ENCODE assay signal across 14 mouse cellular contexts in genomic region chr3:157188939-157189725, GRCm38 (mm10).
DNase-seq lines count a peak whose midpoint lies in the region; ATAC-seq and TF ChIP-seq lines count a peak whose summit lies in the region.
"Had no signal": no experiment of that assay in that cellular context is flagged by ENCODE, and none has a peak within 500 bp of the region (broad histone marks: within the 10 kb centered on the region; RNA-seq: fewer than 3 reads in every experiment).

No protein-coding gene starts in this region.

- no peak for TF ChIP-seq POLR2A in limb, embryonic 14.5 days (IDR thresholded peaks at IDR 0.05; ENCODE audit: borderline replicate concordance, extremely low read depth, insufficient read depth, insufficient read length)

- H3K36me3 ChIP-seq in forebrain, embryonic 14.5 days (ENCODE audit: control insufficient read depth, insufficient read depth, low read length), result no peaks in the 10 kb centered on the region
- H3K36me3 ChIP-seq in forebrain, embryonic 12.5 days (replicated peaks), result no peaks in the 10 kb centered on the region
- no peaks in the 10 kb centered on the region for H3K36me3 ChIP-seq in lung, embryonic 14.5 days (ENCODE audit: insufficient read depth)
- H3K36me3 ChIP-seq in embryonic facial prominence, embryonic 10.5 days (replicated peaks), result no peaks in the 10 kb centered on the region
- H3K36me3 ChIP-seq in limb, embryonic 14.5 days (ENCODE audit: control insufficient read depth, insufficient read depth, low read length), result no peaks in the 10 kb centered on the region
- no peaks in the 10 kb centered on the region for H3K36me3 ChIP-seq in lung, postnatal 0 days (ENCODE audit: insufficient read depth, low read length)
- H3K36me3 ChIP-seq: heart, embryonic 10.5 days; hindbrain, embryonic 13.5 days had no signal

- H3K4me1 ChIP-seq in forebrain, embryonic 14.5 days (ENCODE audit: control insufficient read depth, insufficient read depth, low read length), result no peaks in the 10 kb centered on the region
- 0 out of 2 replicates have a peak, but pooled peaks cover 3% of the 10 kb centered on the region for H3K4me1 ChIP-seq in forebrain, embryonic 12.5 days
- H3K4me1 ChIP-seq in lung, embryonic 14.5 days (ENCODE audit: insufficient read depth), result peaks cover 3% of the 10 kb centered on the region; the same call in 1 of the 2 replicates
- H3K4me1 ChIP-seq in embryonic facial prominence, embryonic 10.5 days, result peaks cover 4% of the 10 kb centered on the region; the same call in 1 of the 2 replicates
- H3K4me1 ChIP-seq in limb, embryonic 14.5 days (ENCODE audit: control insufficient read depth, insufficient read depth, low read length), result peaks cover 3% of the 10 kb centered on the region; the same call in 1 of the 2 replicates
- H3K4me1 ChIP-seq in lung, postnatal 0 days (ENCODE audit: insufficient read depth, low read depth, low read length), result 0 out of 2 replicates have a peak, but pooled peaks cover 3% of the 10 kb centered on the region
- H3K4me1 ChIP-seq: hindbrain, embryonic 13.5 days had no signal

- no peak for TF ChIP-seq CTCF in lung, embryonic 14.5 days (IDR thresholded peaks at IDR 0.05; ENCODE audit: low read depth)
- TF ChIP-seq CTCF in lung, postnatal 0 days (IDR thresholded peaks at IDR 0.05), result no peak

- H3K4me2 ChIP-seq in forebrain, embryonic 14.5 days (ENCODE audit: low read length), result no peak overlapping the region
- H3K4me2 ChIP-seq in forebrain, embryonic 12.5 days, result no peak overlapping the region
- no peak overlapping the region for H3K4me2 ChIP-seq in lung, embryonic 14.5 days
- H3K4me2 ChIP-seq in limb, embryonic 14.5 days (replicated peaks; ENCODE audit: low read depth, low read length, severe bottlenecking), result no peak overlapping the region
- no peak overlapping the region for H3K4me2 ChIP-seq in lung, postnatal 0 days (replicated peaks; ENCODE audit: low read depth, low read length)
- H3K4me2 ChIP-seq: hindbrain, embryonic 13.5 days had no signal

- whole genome bisulfite sequencing in forebrain, embryonic 14.5 days, result 28% methylated on average over 8 of the region's 8 CpGs
- 31% methylated on average over 8 of the region's 8 CpGs for WGBS in forebrain, embryonic 12.5 days
- 48% methylated on average over 8 of the region's 8 CpGs for WGBS in lung, embryonic 14.5 days
- WGBS in embryonic facial prominence, embryonic 10.5 days, result 54% methylated on average over 8 of the region's 8 CpGs
- WGBS in limb, embryonic 14.5 days, result 39% methylated on average over 8 of the region's 8 CpGs
- WGBS in lung, postnatal 0 days, result 45% methylated on average over 8 of the region's 8 CpGs

- TF ChIP-seq EP300 in lung, postnatal 0 days (IDR thresholded peaks at IDR 0.05), result no peak

- H3K27me3 ChIP-seq in forebrain, embryonic 14.5 days (replicated peaks; ENCODE audit: control insufficient read depth, insufficient read depth, low read length), result no peaks in the 10 kb centered on the region
- H3K27me3 ChIP-seq in forebrain, embryonic 12.5 days, result no peaks in the 10 kb centered on the region
- H3K27me3 ChIP-seq in lung, embryonic 14.5 days (ENCODE audit: insufficient read depth, low read length), result no peaks in the 10 kb centered on the region
- no peaks in the 10 kb centered on the region for H3K27me3 ChIP-seq in embryonic facial prominence, embryonic 10.5 days (replicated peaks; ENCODE audit: low read depth, poor library complexity, severe bottlenecking)
- no peaks in the 10 kb centered on the region for H3K27me3 ChIP-seq in limb, embryonic 14.5 days (ENCODE audit: control insufficient read depth, insufficient read depth, low read length)
- no peaks in the 10 kb centered on the region for H3K27me3 ChIP-seq in lung, postnatal 0 days (replicated peaks; ENCODE audit: insufficient read depth, low read length)
- H3K27me3 ChIP-seq: hindbrain, embryonic 13.5 days had no signal

- H3K9ac ChIP-seq in forebrain, embryonic 14.5 days (ENCODE audit: low read length), result no peak overlapping the region
- H3K9ac ChIP-seq in forebrain, embryonic 12.5 days, result no peak overlapping the region
- H3K9ac ChIP-seq in lung, embryonic 14.5 days, result no peak overlapping the region
- no peak overlapping the region for H3K9ac ChIP-seq in limb, embryonic 14.5 days (ENCODE audit: low read depth, low read length, severe bottlenecking)
- no peak overlapping the region for H3K9ac ChIP-seq in lung, postnatal 0 days (replicated peaks; ENCODE audit: low read depth)
- H3K9ac ChIP-seq: hindbrain, embryonic 13.5 days; liver, postnatal 0 days had no signal

- no peak overlapping the region for H3K4me3 ChIP-seq in forebrain, embryonic 14.5 days (ENCODE audit: low read depth, low read length)
- no peak overlapping the region for H3K4me3 ChIP-seq in forebrain, embryonic 12.5 days (replicated peaks)
- no peak overlapping the region for H3K4me3 ChIP-seq in lung, embryonic 14.5 days (ENCODE audit: low read depth, low read length)
- no peak overlapping the region for H3K4me3 ChIP-seq in embryonic facial prominence, embryonic 10.5 days
- no peak overlapping the region for H3K4me3 ChIP-seq in limb, embryonic 14.5 days (replicated peaks; ENCODE audit: low read length)
- no peak overlapping the region for H3K4me3 ChIP-seq in lung, postnatal 0 days (ENCODE audit: low read depth, low read length)
- H3K4me3 ChIP-seq: gastrocnemius, adult 2 months; heart, embryonic 10.5 days; hindbrain, embryonic 13.5 days had no signal

- H3K9me3 ChIP-seq in forebrain, embryonic 14.5 days (replicated peaks; ENCODE audit: control insufficient read depth, low read length), result no peaks in the 10 kb centered on the region
- no peaks in the 10 kb centered on the region for H3K9me3 ChIP-seq in forebrain, embryonic 12.5 days
- H3K9me3 ChIP-seq in lung, embryonic 14.5 days (ENCODE audit: low read depth, low read length), result no peaks in the 10 kb centered on the region
- H3K9me3 ChIP-seq in embryonic facial prominence, embryonic 10.5 days, result no peaks in the 10 kb centered on the region
- H3K9me3 ChIP-seq in limb, embryonic 14.5 days (ENCODE audit: control insufficient read depth, low read length), result no peaks in the 10 kb centered on the region
- no peaks in the 10 kb centered on the region for H3K9me3 ChIP-seq in lung, postnatal 0 days (ENCODE audit: low read length)
- H3K9me3 ChIP-seq: heart, embryonic 10.5 days; hindbrain, embryonic 13.5 days had no signal

- H3K27ac ChIP-seq in forebrain, embryonic 14.5 days (ENCODE audit: low read depth, low read length), result no peak overlapping the region; the same call in 1 of the 2 replicates
- H3K27ac ChIP-seq in forebrain, embryonic 12.5 days, result no peak overlapping the region
- H3K27ac ChIP-seq in lung, embryonic 14.5 days (ENCODE audit: low read depth), result no peak overlapping the region
- H3K27ac ChIP-seq in embryonic facial prominence, embryonic 10.5 days (replicated peaks), result no peak overlapping the region
- H3K27ac ChIP-seq in limb, embryonic 14.5 days (replicated peaks; ENCODE audit: low read depth, low read length), result no peak overlapping the region
- no peak overlapping the region for H3K27ac ChIP-seq in lung, postnatal 0 days (ENCODE audit: low read length)
- H3K27ac ChIP-seq: gastrocnemius, adult 2 months; heart, embryonic 10.5 days; hindbrain, embryonic 13.5 days had no signal

- peak; percentile 28 for DNase-seq in forebrain, embryonic 14.5 days (ENCODE audit: low spot score)
- peak; percentile 38 for DNase-seq in lung, embryonic 14.5 days
- DNase-seq in lung, postnatal 14 days, result no peak
- DNase-seq in embryonic facial prominence, embryonic 10.5 days (ENCODE audit: low spot score), result peak; percentile 13
- no peak for DNase-seq in limb, embryonic 14.5 days (ENCODE audit: low spot score)
- DNase-seq in gastrocnemius, postnatal 10 days, result no peak
- no peak for DNase-seq in lung, postnatal 0 days (ENCODE audit: low spot score)
- DNase-seq: gastrocnemius, adult 2 months; kidney, adult 18-20 months; liver, postnatal 0 days; spleen, adult 18-20 months had no signal

- peak; percentile 44; the same call in 1 of the 2 replicates for ATAC-seq in forebrain, embryonic 14.5 days
- ATAC-seq in forebrain, embryonic 12.5 days (ENCODE audit: low FRiP score), result no peak
- 0 out of 2 replicates have a peak, but pooled peaks have one; percentile 31 for ATAC-seq in lung, embryonic 14.5 days (ENCODE audit: insufficient read depth)
- peak; percentile 62; the same call in 1 of the 2 replicates for ATAC-seq in limb, embryonic 14.5 days (ENCODE audit: low FRiP score, low read depth)
- ATAC-seq in lung, postnatal 0 days, result no peak
- ATAC-seq: liver, postnatal 0 days had no signal

Comparison
In these comparisons a context has a peak if more than half of its experiments do, and no peak if none do; other contexts are left out.
1. ATAC-seq: peak in forebrain, embryonic 14.5 days (single experiment), lung, embryonic 14.5 days (single experiment) and limb, embryonic 14.5 days (single experiment); none in forebrain, embryonic 12.5 days (single experiment) and lung, postnatal 0 days (single experiment).
2. DNase-seq: peak in forebrain, embryonic 14.5 days (single experiment), lung, embryonic 14.5 days (single experiment) and embryonic facial prominence, embryonic 10.5 days (single experiment); none in lung, postnatal 14 days (single experiment), limb, embryonic 14.5 days (single experiment), gastrocnemius, postnatal 10 days (single experiment) and lung, postnatal 0 days (single experiment).